Mouse (Mus musculus) adrenal gland, adult 8-10 months (tissue): ENCODE data around the gene Ccnj. TPM values are rescaled to one million over a fixed set of nuclear protein-coding genes. Genes with fewer than 3 reads are reported as not detected.
A peak's percentile ranks its signal among the peaks of the same experiment; 100 is the strongest.

Experiments
- DNase-seq: peaks from one replicate; pipeline ENCODE4 v3.0.0; 2022
- microRNA-seq, 2 experiments: library from miRNA; unstranded; fragments of <30 nt; microRNA quantifications; one replicate each; pipeline ENCODE4 v1.2.0; 2022
- total RNA-seq, 4 experiments: library from RNA; stranded (reverse); gene quantifications; 2 replicates each; pipeline ENCODE4 v1.2.4; 2022

Ccnj gene
- total RNA-seq, 4 experiments from 2014 or later = 6.2 to 11.6 (median 6.9) TPM

DNA sequence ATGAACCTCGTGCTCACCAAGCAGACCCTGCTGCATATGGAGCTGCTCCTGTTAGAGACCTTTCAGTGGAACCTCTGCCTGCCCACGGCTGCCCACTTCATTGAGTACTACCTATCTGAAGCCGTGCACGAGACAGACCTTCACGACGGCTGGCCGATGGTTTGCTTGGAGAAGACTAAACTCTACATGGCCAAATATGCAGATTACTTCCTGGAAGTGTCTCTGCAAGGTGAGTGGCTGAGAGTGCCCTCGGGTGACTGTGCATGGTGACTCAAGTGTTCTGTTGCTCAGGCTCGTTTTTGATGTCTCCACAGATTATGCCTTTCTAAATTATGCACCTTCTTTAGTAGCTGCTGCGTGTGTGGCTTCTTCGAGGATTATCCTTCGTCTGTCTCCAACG lies 13.7 kb downstream of the Ccnj start:
- DNase-seq = peak; percentile 24

GRCm38 (mm10) chr19:40849391-40849790 lies 18.3 kb downstream of the Ccnj start:
- no peak for DNase-seq

DNA sequence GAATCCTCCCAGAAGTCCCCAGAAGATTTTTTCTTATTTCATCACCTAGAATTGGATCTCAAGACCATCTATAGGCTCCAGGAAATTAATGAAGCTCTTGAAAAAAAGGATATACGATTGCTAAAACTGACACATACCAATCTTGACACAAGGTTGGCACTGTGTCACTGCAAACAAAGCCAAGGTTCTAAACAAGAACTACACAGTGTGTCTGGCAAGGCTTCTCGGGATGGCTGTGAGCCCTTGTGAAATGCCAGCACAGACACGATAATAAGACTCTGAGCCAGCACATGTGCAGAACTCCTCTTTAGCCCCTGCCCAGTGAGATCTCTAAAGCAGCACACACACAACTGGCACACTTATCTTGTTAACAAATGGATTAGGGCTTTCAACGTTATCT lies 28.5 kb downstream of the Ccnj start:
- DNase-seq = no peak

DNA sequence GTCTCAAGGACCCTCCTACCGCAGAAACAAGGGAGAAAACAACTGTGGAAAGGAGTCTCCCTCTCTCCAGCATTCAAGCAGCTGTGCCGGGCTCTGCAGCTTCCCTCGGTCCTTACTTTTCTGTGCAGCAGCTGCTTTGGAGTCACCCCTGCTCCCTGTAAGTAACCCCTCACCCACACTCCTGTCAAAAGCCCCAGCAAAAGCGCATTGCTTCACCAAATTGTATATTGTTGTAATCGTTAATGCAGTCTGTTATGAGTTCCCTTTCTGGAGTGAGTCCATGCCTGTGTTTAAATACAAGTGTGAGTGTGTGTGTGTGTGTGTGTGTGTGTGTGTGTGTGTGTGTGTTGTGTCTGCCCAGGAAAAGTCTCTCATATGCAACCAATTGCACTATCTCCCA lies 37.2 kb downstream of the Ccnj start:
- no peak for DNase-seq

- DNase-seq = no peak
Observed at GRCm38 (mm10) chr19:40869425-40870105, 38.5 kb downstream of the Ccnj start.

DNA sequence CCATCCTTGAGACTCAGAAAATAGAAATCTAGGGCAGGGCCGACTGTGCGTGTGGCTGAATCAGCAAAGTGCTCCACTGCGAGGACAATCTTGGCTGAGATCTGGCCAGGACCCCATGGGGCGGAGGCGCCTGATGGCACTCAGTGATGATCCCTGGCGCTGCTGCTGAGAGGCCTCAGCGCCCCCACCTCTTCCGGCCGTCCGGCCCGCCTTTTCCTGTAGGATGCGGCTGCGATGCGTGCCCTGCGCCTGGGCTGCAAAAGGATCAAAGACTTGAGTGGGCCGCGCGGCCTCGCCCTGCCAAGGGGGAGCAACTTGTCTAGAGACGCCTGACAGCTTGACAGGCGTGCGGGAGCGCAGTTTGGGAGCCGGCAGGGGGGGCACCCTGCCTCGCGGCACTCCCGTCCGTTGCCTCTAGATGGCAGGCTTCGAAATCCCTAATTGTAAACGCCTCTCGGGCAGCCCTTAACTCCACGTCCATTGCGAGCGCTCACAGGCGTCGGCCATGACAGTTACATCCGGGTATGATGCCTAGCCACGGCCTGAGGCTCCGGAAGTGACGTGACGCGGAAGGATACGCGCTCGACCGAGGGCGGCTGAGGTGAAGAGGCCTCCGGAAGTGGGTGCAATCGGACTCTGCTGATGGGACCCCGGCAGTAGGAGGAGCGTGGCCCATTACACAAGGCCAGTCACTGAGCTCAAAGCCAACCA lies 42.0 kb downstream of the Ccnj start:
- DNase-seq = peak; percentile 77

GRCm38 (mm10) chr19:40881700-40882099 lies 50.6 kb downstream of the Ccnj start:
- no peak for DNase-seq

DNA sequence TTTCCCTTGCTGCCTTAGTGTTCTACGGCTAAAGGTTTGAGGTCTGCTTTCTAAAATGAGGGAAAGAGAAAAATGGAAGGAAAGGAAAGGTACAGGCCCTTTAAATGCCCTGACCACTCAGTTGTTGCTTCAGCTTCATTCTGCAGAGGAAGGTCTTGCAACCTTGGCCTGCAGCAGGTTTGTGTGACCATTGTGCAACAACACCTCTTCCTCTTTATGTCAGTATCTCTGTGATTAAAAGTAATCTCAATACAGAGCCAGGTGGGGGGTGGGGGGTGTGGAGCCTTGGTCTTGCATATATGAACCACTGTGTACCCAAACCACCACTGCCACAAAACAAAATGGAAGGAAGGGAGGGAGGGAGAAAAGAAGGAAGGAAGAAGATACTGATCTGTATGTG lies 57.8 kb downstream of the Ccnj start:
- DNase-seq = no peak

DNA sequence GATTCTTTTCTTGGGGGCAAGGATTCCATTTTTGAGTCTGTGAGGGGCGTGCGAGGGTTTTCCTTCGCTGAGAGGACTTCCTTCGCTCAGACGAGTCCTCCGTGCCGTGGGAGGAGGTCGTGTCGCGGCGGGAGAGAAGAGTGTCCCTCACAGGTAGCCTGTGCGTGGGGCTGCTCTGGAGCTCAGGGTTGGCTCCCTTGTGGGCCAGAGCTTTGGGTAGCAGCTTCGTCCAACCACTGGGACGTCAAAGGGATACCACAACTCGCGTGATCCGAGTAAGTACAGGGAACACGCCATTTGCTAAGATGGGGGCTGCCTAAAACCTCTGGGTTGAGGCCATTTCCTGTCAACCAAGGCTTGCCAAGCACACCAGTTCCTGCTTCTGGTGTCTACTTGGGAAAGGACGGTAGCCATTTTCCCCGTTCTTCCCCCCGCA lies 63.0 kb downstream of the Ccnj start:
- no peak for DNase-seq

GRCm38 (mm10) chr19:40894519-40895392 lies 63.7 kb downstream of the Ccnj start, which contains the start of gene Zfp518a:
Gene Zfp518a (plus strand): TSS chr19:40894705.
- peak; percentile 65 for DNase-seq

DNA sequence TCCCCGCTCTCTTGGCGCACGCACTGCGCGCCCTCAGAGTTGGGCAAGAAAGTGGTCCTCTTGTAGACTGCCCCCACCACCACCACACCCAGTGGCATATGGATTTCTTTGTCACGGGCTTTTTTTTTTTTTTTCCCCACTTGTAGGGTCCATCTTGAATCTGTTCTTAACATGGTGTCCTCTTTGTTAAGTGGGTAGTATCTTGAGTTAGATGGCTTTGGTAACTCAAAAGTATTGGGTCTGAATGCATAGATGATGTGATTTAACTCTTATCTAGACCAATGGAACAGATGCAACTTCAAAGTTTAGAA lies 64.3 kb downstream of the Ccnj start:
- DNase-seq = no peak

Small RNA genes within 50 kb of the gene (microRNA-seq; reads per million reads assigned to microRNA genes)
- gene Mir8092 = 0.70 to 1.0 reads per million in 2 experiments

Other genes starting within 250 kb of the Ccnj start
- gene Aldh18a1, start 242.8 kb upstream of the Ccnj start, total RNA-seq = 10 to 100 TPM; 12.2 to 36.5 (median 16.9) TPM
- 10 to 100 TPM in 2 of 4 experiments, 1 to 10 TPM in 2; 6.8 to 12.1 (median 8.9) TPM for gene Tctn3, start 219.0 kb upstream of the Ccnj start, total RNA-seq
- 10 to 100 TPM; 27.5 to 34.8 (median 31.5) TPM for gene Entpd1, start 218.9 kb upstream of the Ccnj start, total RNA-seq
- not detected for gene Cc2d2b, start 82.5 kb upstream of the Ccnj start, total RNA-seq
- gene Zfp518a, start 63.4 kb downstream of the Ccnj start, total RNA-seq = 10 to 100 TPM; 11.8 to 14.3 (median 13.9) TPM
- gene Blnk, start 163.3 kb downstream of the Ccnj start, total RNA-seq = 1 to 10 TPM; 1.2 to 4.8 (median 3.1) TPM
- not detected for gene Dntt, start 198.0 kb downstream of the Ccnj start, total RNA-seq
- gene Opalin, start 245.8 kb downstream of the Ccnj start, total RNA-seq = not detected